Mouse (Mus musculus) thymus, postnatal 10 days (tissue): Measurements from ENCODE around the gene Frmd4b.
"Not testable (repeated sequence)": the region's sequence is repeated elsewhere in the genome, so short reads cannot be mapped to it uniquely, and the experiment has no call there.

ENCODE experiments used
- DNase-seq, 2 experiments: peaks; one replicate each; pipeline ENCODE4 v3.0.0; 2021; ENCODE audit warnings: low spot score in 2 of 2

Frmd4b gene

GRCm38 (mm10) chr6:97381275-97381674, 236.1 kb downstream of the Frmd4b start:
- no peak for DNase-seq

GRCm38 (mm10) chr6:97370947-97371346, 246.4 kb downstream of the Frmd4b start:
- no peak for DNase-seq

- DNase-seq, result no peak
Observed at GRCm38 (mm10) chr6:97370460-97370859, 246.9 kb downstream of the Frmd4b start.

- no peak for DNase-seq
Observed at GRCm38 (mm10) chr6:97363846-97364245, 253.5 kb downstream of the Frmd4b start.

- DNase-seq, result not testable (repeated sequence)
Observed at GRCm38 (mm10) chr6:97357606-97358005, 259.7 kb downstream of the Frmd4b start.

- no peak for DNase-seq
Observed at GRCm38 (mm10) chr6:97356612-97357011, 260.7 kb downstream of the Frmd4b start.

GRCm38 (mm10) chr6:97355141-97355540, 262.2 kb downstream of the Frmd4b start:
- DNase-seq, result no peak

- DNase-seq, result peak; percentile 17 to 25
Observed at GRCm38 (mm10) chr6:97353933-97354332, 263.4 kb downstream of the Frmd4b start.

GRCm38 (mm10) chr6:97353371-97353770, 264.0 kb downstream of the Frmd4b start:
- DNase-seq, result no peak

- no peak for DNase-seq
Observed at GRCm38 (mm10) chr6:97352505-97353154, 264.7 kb downstream of the Frmd4b start.

GRCm38 (mm10) chr6:97349355-97350138, 267.8 kb downstream of the Frmd4b start:
- no peak for DNase-seq

GRCm38 (mm10) chr6:97346932-97347331, 270.4 kb downstream of the Frmd4b start:
- DNase-seq, result no peak

GRCm38 (mm10) chr6:97346527-97346926, 270.8 kb downstream of the Frmd4b start:
- no peak for DNase-seq

GRCm38 (mm10) chr6:97345921-97346320, 271.4 kb downstream of the Frmd4b start:
- no peak for DNase-seq

GRCm38 (mm10) chr6:97342185-97342584, 275.2 kb downstream of the Frmd4b start:
- DNase-seq, result no peak

GRCm38 (mm10) chr6:97341628-97342027, 275.7 kb downstream of the Frmd4b start:
- no peak for DNase-seq

GRCm38 (mm10) chr6:97341148-97341547, 276.2 kb downstream of the Frmd4b start:
- DNase-seq, result no peak

- DNase-seq, result no peak
Observed at GRCm38 (mm10) chr6:97340211-97340791, 277.0 kb downstream of the Frmd4b start.

- DNase-seq, result no peak
Observed at GRCm38 (mm10) chr6:97339271-97339681, 278.1 kb downstream of the Frmd4b start.

- DNase-seq, result no peak
Observed at GRCm38 (mm10) chr6:97338843-97339242, 278.5 kb downstream of the Frmd4b start.

GRCm38 (mm10) chr6:97333323-97333722, 284.0 kb downstream of the Frmd4b start:
- no peak for DNase-seq

GRCm38 (mm10) chr6:97323951-97324350, 293.4 kb downstream of the Frmd4b start:
- no peak for DNase-seq

- peak in 1 of 2 experiments; percentile 33 for DNase-seq
Observed at GRCm38 (mm10) chr6:97322126-97322525, 295.2 kb downstream of the Frmd4b start.
